In the genomic region with DNA sequence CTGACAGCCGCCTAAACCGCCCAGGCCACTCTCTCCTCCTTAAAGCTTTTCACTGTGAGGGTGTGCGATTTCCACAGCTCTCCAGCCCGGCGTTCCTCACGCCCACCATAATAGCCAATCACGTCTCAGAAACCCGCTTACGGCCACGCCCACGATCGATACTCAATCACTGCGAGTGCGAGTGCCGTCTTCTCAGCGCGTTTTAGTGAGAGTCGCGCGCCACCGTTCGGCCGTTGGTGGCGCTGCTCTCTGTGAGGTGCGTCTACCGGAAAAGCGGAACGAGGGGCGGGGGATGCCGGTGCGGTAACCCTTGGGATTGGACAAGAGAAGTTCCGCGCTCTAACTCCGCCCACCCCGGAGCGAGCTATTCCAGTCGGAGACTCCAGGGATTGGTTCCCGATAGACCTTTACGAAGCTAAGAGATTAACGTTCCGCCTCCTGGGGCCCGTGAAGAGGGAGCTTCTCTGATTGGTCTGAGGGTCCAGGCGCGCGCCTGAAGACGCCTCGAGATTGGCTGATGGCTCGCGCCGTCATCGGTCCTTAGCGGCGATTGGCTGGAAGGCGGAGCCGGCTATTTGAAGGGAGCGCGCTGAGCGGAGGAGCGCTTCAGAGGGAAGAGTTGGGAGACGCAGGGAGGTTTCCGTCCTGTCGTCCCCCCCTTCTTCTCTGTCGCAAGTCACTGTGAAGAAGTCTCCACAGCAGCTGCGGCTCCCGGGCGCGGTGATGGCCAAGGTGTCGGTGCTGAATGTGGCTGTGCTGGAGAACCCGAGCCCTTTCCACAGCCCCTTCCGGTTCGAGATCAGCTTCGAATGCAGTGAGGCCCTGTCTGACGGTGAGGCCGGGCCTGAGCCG, we compare ENCODE assay signal across 8 mouse cellular contexts. TPM values are rescaled to one million over a fixed set of nuclear protein-coding genes. Genes with fewer than 3 reads are reported as not detected.
DNase-seq lines count a peak whose midpoint lies in the region; ATAC-seq lines count a peak whose summit lies in the region.

A gene (minus strand): TSS at position 100 of the 852 bp plus-strand sequence.
A gene (plus strand): TSS at position 402 of the 852 bp plus-strand sequence.

- H3K9ac ChIP-seq in hindbrain, embryonic 15.5 days: peak within 1 kb of the TSS; percentile 46

- H3K27me3 ChIP-seq in hindbrain, embryonic 15.5 days: no peaks in the 10 kb centered on the region

- WGBS in hindbrain, embryonic 15.5 days: under 1% methylated on average over 75 of the region's 75 CpGs

- no peaks in the 10 kb centered on the region for H3K36me3 ChIP-seq in hindbrain, embryonic 15.5 days

- DNase-seq in T-cell, adult 2 months (ENCODE audit: low spot score): peak; percentile 98
- DNase-seq in cerebellum, postnatal 36 days: peak; percentile 97 to 99
- peak; percentile 95 to 99 for DNase-seq in frontal cortex, postnatal 36 days (ENCODE audit: low spot score in 2 of 2)
- DNase-seq in left cerebral cortex, adult 11 months (ENCODE audit: low spot score): peak; percentile 99
- DNase-seq in lung, postnatal 4 days: peak; percentile 99 to 100
- DNase-seq in retina, postnatal 7 days (ENCODE audit: low read depth, low spot score): peak; percentile 99
- DNase-seq in urinary bladder, adult 2 months (ENCODE audit: low spot score): peak; percentile 82

- H3K27ac ChIP-seq in hindbrain, embryonic 15.5 days (replicated peaks): peak within 1 kb of the TSS; percentile 76

- peak within 1 kb of the TSS; percentile 53 for H3K4me3 ChIP-seq in hindbrain, embryonic 15.5 days

- no peaks in the 10 kb centered on the region for H3K9me3 ChIP-seq in hindbrain, embryonic 15.5 days

- H3K4me2 ChIP-seq in hindbrain, embryonic 15.5 days: peak within 1 kb of the TSS; percentile 91

- peak; percentile 99 for ATAC-seq in hindbrain, embryonic 15.5 days (ENCODE audit: low FRiP score, low read depth)

- peaks cover 12% of the 10 kb centered on the region for H3K4me1 ChIP-seq in hindbrain, embryonic 15.5 days (replicated peaks)

RNA-seq across cellular contexts. Expression of the first gene that starts in this region (rescaled TPM):
- polyA plus RNA-seq in hindbrain, embryonic 15.5 days (2015; fragmentation: Nextera tagmentation; extraction: Ambion mirVana): 1.1 TPM in 2 replicates
- polyA plus RNA-seq in urinary bladder, adult 2 months (2012; rRNA removed): 0.69 and 0.96 TPM in 2 replicates

RNA-seq across cellular contexts. Expression of the second gene that starts in this region (rescaled TPM):
- polyA plus RNA-seq in hindbrain, embryonic 15.5 days (2015; fragmentation: Nextera tagmentation; extraction: Ambion mirVana): 12.8 and 14.7 TPM in 2 replicates
- polyA plus RNA-seq in urinary bladder, adult 2 months (2012; rRNA removed): 2.3 and 3.1 TPM in 2 replicates

Comparison
In these comparisons a context has a peak if more than half of its experiments do, and no peak if none do; other contexts are left out.
1. Peak in every context shown above with its lines: DNase-seq, ATAC-seq, H3K4me3 ChIP-seq and H3K27ac ChIP-seq.